In the genomic region with DNA sequence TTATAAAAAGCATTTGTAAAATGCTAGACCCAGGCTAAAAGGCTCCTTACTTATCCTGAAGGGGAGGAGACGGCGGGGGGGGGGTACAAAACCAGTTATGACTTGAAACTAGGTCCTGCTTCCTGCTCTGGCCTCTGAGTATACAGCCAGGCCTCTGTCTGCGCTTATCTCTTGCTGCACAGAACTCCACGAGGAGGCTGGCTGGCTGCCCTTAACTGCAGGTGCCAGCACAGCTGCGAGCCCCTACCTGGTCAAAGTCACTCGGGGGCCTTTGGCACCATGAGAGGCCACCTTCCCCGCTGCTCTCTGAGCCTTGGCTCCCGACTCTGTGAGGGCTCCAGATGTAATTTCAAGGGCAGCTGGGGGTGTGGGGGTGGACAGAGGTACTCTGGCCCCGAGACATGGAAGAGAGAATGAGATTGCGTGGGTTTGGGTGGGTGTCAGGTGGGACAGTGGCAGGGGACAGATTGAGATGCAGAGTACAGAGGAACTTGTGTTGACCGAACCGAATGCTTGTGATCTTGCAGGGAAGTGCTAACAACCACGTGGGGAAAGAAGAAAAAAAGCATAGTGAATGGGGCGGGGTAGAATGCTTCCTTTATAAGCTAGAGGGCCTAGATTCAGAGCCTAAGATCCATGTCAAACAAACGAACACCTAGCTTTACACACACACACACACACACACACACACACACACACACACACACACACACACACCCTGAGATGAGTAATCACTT, we compare ENCODE assay signal across 7 mouse cellular contexts. TPM values are rescaled to one million over a fixed set of nuclear protein-coding genes. Genes with fewer than 3 reads are reported as not detected.
DNase-seq lines count a peak whose midpoint lies in the region; ATAC-seq and TF ChIP-seq lines count a peak whose summit lies in the region.

No protein-coding gene starts in this region.

- no peaks in the 10 kb centered on the region for H3K27me3 ChIP-seq in lung, postnatal 0 days (replicated peaks; ENCODE audit: insufficient read depth, low read length)
- no peaks in the 10 kb centered on the region for H3K27me3 ChIP-seq in hindbrain, embryonic 11.5 days (ENCODE audit: control insufficient read depth, insufficient read depth, low read length)
- H3K27me3 ChIP-seq in forebrain, embryonic 16.5 days (replicated peaks; ENCODE audit: control insufficient read depth, insufficient read depth, low read length), result no peaks in the 10 kb centered on the region

- H3K27ac ChIP-seq in lung, postnatal 0 days (ENCODE audit: low read length), result no peak overlapping the region
- H3K27ac ChIP-seq in hindbrain, embryonic 11.5 days (ENCODE audit: low read depth, low read length), result no peak overlapping the region
- no peak overlapping the region for H3K27ac ChIP-seq in forebrain, embryonic 16.5 days (ENCODE audit: low read length)

- peak; percentile 10 for DNase-seq in A20 (ENCODE audit: low read depth, low spot score)
- peak; percentile 56 for DNase-seq in MN1 (ENCODE audit: low spot score)
- DNase-seq in heart, postnatal 14 days, result peak; percentile 69 to 75
- DNase-seq in lung, postnatal 0 days (ENCODE audit: low spot score), result peak; percentile 15
- DNase-seq in right cerebral cortex, postnatal 36 days (ENCODE audit: low spot score in 2 of 2), result no peak
- no peak for DNase-seq in hindbrain, embryonic 11.5 days (ENCODE audit: low spot score)

- H3K4me3 ChIP-seq in lung, postnatal 0 days (ENCODE audit: low read depth, low read length), result no peak overlapping the region
- no peak overlapping the region for H3K4me3 ChIP-seq in hindbrain, embryonic 11.5 days (ENCODE audit: low read depth, low read length)
- H3K4me3 ChIP-seq in forebrain, embryonic 16.5 days (replicated peaks; ENCODE audit: low read length), result no peak overlapping the region

- H3K36me3 ChIP-seq in lung, postnatal 0 days (ENCODE audit: insufficient read depth, low read length), result peaks cover 7% of the 10 kb centered on the region; the same call in 1 of the 2 replicates
- no peaks in the 10 kb centered on the region for H3K36me3 ChIP-seq in hindbrain, embryonic 11.5 days (ENCODE audit: control insufficient read depth, insufficient read depth, low read length)
- no peaks in the 10 kb centered on the region for H3K36me3 ChIP-seq in forebrain, embryonic 16.5 days (ENCODE audit: control insufficient read depth, insufficient read depth)

- no peak for TF ChIP-seq CTCF in lung, postnatal 0 days (IDR thresholded peaks at IDR 0.05)

- TF ChIP-seq EP300 in lung, postnatal 0 days (IDR thresholded peaks at IDR 0.05), result no peak

- no peaks in the 10 kb centered on the region for H3K4me1 ChIP-seq in lung, postnatal 0 days (ENCODE audit: insufficient read depth, low read depth, low read length)
- H3K4me1 ChIP-seq in hindbrain, embryonic 11.5 days (replicated peaks; ENCODE audit: control insufficient read depth, insufficient read depth, low read length), result no peaks in the 10 kb centered on the region
- H3K4me1 ChIP-seq in forebrain, embryonic 16.5 days (replicated peaks; ENCODE audit: control insufficient read depth, insufficient read depth, low read length), result 0 out of 2 replicates have a peak, but pooled peaks cover 2% of the 10 kb centered on the region

- intact Hi-C loops in heart, postnatal 14 days (cut with DNase I), result no loop called here

- H3K9ac ChIP-seq in lung, postnatal 0 days (replicated peaks; ENCODE audit: low read depth), result no peak overlapping the region
- no peak overlapping the region for H3K9ac ChIP-seq in hindbrain, embryonic 11.5 days (ENCODE audit: low read depth, low read length)
- no peak overlapping the region for H3K9ac ChIP-seq in forebrain, embryonic 16.5 days (replicated peaks; ENCODE audit: low read depth, low read length)

- no peaks in the 10 kb centered on the region for H3K9me3 ChIP-seq in lung, postnatal 0 days (ENCODE audit: low read length)
- no peaks in the 10 kb centered on the region for H3K9me3 ChIP-seq in hindbrain, embryonic 11.5 days (ENCODE audit: control insufficient read depth, low read length)
- H3K9me3 ChIP-seq in forebrain, embryonic 16.5 days (ENCODE audit: control insufficient read depth, low read length), result no peaks in the 10 kb centered on the region

- ATAC-seq in lung, postnatal 0 days, result peak; percentile 43
- no peak for ATAC-seq in hindbrain, embryonic 11.5 days (ENCODE audit: low FRiP score)
- ATAC-seq in forebrain, embryonic 16.5 days, result no peak

- WGBS in lung, postnatal 0 days, result 25% methylated on average over 15 of the region's 15 CpGs
- WGBS in hindbrain, embryonic 11.5 days, result 75% methylated on average over 15 of the region's 15 CpGs
- WGBS in forebrain, embryonic 16.5 days, result 76% methylated on average over 15 of the region's 15 CpGs

- H3K4me2 ChIP-seq in lung, postnatal 0 days (replicated peaks; ENCODE audit: low read depth, low read length), result no peak overlapping the region
- H3K4me2 ChIP-seq in hindbrain, embryonic 11.5 days (replicated peaks; ENCODE audit: low read depth, low read length), result no peak overlapping the region
- no peak overlapping the region for H3K4me2 ChIP-seq in forebrain, embryonic 16.5 days (ENCODE audit: low read length)

RNA-seq across cellular contexts. Expression of gene Wipi1, which starts 24.0 kb away (rescaled TPM):
- total RNA-seq in heart, postnatal 14 days (2021), result 100 to 1,000 TPM in 1 of 2 experiments, 10 to 100 TPM in 1; 98.4 to 101 TPM
- polyA plus RNA-seq in lung, postnatal 0 days (2015; fragmentation: Nextera tagmentation; extraction: Ambion mirVana), result 51.4 and 65.1 TPM in 2 replicates
- 12.2 and 12.3 TPM in 2 replicates for polyA plus RNA-seq in hindbrain, embryonic 11.5 days (2014; fragmentation: Nextera tagmentation; extraction: Ambion mirVana)
- polyA plus RNA-seq in forebrain, embryonic 16.5 days (2015; fragmentation: Nextera tagmentation; extraction: Ambion mirVana), result 14.0 and 14.4 TPM in 2 replicates

Comparison
In these comparisons a context has a peak if more than half of its experiments do, and no peak if none do; other contexts are left out.
1. DNase-seq: peak in A20 (single experiment), MN1 (single experiment), heart, postnatal 14 days (2 of 2) and lung, postnatal 0 days (single experiment); none in right cerebral cortex, postnatal 36 days (0 of 2) and hindbrain, embryonic 11.5 days (single experiment).